Mouse (Mus musculus) left cerebral cortex, postnatal 10 days (tissue): ENCODE results near the gene Trir. TPM values are rescaled to one million over a fixed set of nuclear protein-coding genes. Genes with fewer than 3 reads are reported as not detected.

Experiments
- DNase-seq, 2 experiments: peaks; one replicate each; pipeline ENCODE4 v3.0.0; 2021 to 2022; ENCODE audit warnings: low spot score in 2 of 2, mixed read lengths in 1 of 2; ENCODE audit errors: extremely low spot score in 1 of 2
- intact Hi-C: fragments of 180-260 bp; cut with DNase I; formaldehyde crosslinking; loops from one replicate; pipeline ENCODE4 v1.15.1; 2025
- total RNA-seq, 2 experiments: library from RNA; stranded (reverse); gene quantifications; 2 replicates each; pipeline ENCODE4 v1.2.3; 2021

The Trir gene
- total RNA-seq, 2 experiments from 2014 or later: 139 to 145 TPM

DNA sequence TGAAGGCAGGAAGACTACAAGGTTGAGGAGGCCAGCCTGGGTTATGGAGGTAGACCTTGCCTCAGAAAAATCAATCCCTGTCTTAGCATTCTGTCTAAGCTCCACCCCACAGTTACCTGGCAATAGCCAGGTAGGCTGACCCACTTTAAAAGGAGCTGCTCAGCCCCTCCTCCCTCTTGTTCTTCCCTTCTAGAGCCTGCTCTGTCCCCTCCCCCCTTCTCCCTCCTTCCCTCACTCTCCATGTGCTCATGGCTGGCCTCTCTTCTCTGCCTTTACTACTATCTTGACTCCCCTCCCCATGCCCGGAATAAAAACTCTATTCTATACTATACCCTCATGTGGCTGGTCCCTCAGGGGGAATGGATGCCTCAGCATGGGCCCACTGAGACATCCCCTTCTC lies 7.2 kb downstream of the Trir start:
- DNase-seq: no peak
- intact Hi-C loops: loop anchor here (5.0 kb wide), 1 partner anchor 62 kb away; no protein-coding TSS in a partner anchor

DNA sequence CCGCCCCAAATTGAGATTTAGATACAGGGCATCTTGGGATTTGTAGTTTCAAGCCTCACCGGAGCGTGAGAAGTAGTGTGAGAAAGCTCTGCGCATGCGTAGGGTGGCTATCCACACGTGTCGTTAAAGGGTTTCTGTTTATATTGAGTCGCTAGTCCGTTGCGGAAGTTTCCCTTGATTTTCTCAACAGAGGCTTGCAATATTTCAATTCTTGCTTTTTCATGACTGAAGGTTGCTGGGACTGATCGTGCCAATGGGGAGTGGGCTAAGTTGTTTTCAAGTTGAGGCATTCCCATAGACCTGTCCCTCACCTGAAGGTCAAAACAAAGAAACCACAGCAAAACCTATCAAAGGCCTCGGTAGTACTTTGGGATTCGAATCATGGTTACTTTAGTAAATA lies 8.1 kb downstream of the Trir start:
- peak; percentile 64 to 88 for DNase-seq
- intact Hi-C loops: loop anchor here (5.0 kb wide), 1 partner anchor 62 kb away; no protein-coding TSS in a partner anchor

DNA sequence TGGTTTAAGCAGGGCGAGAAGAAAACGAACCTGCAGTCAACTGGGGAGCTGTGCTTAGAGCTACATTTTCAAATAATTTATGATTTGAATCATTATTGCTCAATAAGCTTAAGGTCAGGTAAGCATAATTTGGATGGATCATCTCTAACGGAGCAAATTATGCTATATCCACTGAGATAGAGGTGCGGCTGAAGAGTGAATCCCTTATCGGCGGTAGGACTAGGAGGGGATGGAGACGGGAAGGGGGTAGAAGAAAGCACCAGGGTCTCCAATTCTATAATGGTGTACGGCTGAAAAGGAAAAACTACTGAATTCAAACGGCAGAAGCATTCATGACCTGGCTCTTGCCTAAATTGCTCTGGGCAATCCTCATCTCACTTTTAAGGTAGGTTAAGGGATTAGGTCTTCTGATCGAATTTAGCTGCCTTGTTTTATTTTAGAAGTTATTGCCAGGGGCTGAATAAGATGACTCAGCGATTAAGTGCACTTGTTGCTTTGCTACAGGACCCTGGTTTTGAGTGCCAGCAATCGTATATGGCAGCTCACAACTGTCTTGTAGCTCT lies 8.6 kb downstream of the Trir start:
- intact Hi-C loops: no loop called here
- DNase-seq: no peak

DNA sequence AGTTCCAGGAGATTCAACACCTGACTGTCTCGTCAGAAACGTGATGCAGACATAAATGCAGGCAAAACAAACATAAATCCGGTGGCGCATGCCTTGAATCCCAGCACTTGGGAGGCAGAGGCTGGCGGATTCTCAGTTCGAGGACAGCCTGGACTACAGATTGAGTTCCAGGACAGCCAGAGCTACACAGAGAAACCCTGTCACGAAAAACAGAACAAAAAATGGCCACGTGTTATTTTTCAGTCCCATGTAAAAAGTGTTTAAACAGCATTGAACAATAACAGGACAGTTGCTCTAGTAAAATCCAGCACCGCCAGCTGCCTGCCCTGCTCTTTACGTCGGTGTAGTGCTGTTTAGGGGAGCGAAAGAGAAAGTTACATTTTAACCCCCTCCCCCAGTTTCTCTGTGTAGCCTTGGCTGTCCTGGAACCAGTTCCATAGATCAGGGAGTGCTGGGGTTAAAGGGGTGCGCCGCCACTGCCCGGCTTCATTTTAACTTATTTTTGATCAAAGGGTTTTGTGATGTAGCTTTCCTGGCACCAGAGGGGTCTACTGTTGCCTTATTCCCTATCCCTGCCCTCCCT lies 9.2 kb downstream of the Trir start:
- no peak for DNase-seq
- intact Hi-C loops: no loop called here

DNA sequence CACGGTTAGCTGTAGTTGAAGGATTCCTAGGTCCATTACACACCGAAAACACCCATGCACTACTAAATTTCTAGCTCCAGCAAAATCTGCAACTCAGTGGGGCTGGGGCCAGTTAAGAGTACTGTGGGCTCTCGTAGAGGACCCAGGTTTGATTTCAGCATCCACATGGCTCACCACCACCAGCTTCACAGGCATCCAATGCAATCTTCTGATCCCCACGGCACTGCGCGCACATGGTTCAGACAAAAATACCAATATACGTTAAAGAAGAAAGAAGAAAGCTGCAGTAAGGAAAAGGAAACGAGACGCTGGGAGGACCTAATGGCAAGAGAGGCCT lies 9.7 kb downstream of the Trir start:
- intact Hi-C loops: no loop called here
- DNase-seq: no peak

DNA sequence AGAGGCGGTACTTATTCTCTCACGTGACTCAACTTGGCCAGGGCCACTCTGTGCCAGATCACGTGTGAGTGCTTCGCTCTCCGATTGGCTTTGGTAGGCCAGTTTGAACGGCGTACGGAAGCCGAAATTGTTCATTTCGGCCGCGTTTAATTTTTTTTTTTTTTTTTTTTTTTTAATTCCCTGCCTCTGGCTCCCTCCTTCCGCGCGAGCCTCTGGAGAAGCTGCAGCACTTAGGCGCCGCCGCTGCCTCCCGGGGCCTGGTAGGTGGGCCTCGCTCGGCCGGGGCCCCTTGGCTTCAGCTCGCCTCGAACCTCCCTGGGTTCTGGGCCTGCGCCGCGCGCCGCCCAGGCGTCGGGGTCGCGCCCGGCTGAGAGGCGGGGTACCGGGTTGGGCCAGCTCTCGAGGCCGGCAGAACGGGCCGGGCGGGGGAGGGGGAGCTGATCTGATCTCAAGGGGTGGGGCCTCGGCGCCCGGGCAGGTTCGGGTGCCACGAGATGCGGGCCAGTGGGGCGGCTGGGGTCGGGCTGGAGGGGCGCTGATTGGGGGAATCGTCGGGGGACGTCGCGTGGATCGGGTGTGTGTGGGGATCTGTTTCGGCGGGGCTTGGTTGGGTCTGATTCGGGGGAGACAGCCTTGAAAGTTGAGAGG lies 10.2 kb downstream of the Trir start, which contains the start of gene Tnpo2:
Gene Tnpo2, plus strand, starts transcription at position 198 of the 648 bp plus-strand sequence.
- peak; percentile 93 to 94 for DNase-seq
- intact Hi-C loops: no loop called here

DNA sequence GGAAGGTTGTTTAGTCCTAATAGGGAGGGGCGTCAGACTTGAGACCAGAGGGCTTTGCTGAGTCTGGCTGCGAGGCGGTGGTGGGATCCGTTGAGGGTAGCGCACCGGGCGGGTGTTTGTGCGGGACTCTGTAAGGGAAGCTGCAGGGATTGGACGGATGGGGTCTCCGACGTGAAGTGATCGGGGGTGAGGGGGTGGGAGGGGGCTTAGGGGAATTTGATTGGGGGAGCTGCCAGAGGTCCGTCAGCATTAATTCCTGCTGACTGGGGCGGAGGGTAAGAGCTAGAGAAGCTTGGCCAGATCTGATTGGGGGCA lies 10.7 kb downstream of the Trir start:
- intact Hi-C loops: no loop called here
- DNase-seq: no peak

DNA sequence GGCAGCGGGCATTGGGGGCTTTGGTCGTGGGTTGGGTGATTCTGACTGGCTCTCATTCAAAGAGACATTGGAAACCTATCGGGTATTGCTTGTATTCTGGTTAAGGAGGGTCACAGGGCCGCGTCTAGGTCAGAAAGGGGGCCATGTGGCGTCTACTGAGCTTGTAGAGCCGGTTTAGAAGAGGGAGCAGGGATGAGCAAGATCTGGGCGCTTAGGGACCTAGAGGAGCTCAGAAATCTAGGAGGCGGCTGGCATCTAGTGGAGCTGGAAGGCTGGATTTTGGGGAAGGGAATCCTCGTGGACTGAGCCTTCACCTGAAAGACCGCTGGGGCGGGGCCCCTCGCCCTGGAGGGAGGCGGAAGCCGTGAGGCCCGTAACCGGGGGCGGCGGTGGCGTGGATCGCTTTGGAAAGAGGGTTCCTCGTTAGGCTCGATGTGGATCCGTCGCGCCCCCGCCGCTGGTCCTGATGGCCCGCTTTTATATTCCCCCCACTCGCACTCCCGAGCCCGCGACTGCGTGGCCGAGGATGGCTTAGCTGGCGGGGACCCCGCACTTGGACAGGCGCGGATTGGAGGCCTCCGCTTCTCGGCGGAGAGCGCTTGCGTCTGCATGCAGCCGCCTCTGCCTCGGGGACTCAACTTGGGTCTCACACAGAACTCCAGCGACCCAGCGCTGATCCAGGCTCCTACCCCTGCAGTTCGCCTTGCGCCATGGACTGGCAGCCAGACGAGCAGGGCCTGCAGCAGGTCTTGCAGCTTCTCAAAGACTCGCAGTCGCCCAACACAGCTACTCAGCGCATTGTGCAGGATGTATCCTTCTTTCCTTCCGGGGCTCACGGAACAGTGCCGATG lies 11.3 kb downstream of the Trir start:
- intact Hi-C loops: no loop called here
- peak in 1 of 2 experiments; percentile 71 for DNase-seq

DNA sequence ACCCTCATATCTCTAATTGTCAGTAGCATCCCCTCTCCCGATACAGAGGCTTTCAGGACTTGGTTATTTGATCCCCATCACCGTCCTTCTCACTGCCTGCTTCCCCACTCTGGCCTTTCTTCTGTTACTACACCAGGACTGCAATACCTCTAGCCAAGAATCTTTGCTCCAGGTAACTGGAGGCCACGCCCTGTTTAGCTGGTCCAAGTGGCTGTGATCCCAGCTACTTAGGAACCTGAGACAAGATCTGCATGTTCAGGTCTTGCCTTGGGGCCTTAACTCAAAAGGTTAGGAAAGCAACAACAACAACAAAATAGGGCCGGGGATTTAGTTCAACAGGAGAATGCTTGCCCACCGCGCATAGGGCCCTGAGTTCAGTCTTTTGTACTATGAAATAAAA lies 17.0 kb downstream of the Trir start:
- intact Hi-C loops: no loop called here
- no peak for DNase-seq

DNA sequence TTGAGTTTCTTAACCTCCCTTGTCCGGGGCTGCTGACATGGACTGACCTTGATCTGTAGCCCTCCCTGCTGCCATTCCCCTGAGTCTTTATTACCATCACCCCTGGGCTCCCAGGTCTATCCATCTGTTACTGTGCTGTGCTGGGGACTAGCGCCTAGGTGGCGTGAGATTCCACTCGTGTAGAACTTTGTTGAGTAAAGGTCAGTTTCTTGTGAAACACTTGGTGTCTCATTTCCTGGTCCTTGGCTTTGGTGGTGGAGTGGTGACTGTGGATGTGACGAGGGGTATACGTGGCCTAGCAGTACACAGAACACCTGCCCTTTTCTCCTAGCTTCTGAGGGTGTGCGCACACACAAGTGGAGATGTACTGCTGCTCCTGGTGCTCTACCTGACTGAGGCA lies 30.7 kb downstream of the Trir start:
- DNase-seq: no peak
- intact Hi-C loops: no loop called here

DNA sequence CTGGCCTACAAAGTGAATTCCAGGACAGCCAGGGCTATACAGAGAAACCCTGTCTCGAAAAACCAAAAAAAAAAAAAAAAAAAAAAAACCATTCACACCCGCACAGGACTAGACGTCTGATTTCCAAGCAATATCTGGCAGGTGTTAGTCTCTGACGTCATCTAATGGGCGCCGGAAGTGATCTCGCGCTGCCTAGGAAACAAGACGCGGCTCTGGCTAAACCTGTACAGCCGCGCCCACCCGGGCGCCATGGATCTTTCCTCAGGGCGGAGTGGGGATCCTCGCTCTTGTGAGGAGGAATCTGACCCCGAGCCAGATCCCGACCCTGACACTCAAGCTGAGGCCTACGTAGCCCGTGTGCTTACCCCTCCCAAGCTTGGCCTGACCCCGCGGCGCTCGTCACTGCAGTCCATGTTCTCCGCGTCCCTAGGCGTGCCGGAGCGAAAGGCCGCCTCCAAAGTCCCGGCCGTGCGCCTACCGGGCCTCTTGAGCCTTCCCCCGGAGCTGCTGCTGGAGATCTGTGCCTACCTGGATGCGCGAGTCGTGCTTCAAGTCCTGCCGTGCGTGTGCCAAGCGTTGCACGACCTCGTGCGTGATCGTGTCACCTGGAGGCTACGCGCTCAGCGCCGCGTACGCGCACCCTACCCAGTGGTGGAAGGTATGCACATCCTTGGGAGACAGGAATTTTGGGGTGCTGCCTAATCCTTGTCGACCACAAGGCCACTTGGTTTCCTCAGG lies 33.4 kb downstream of the Trir start, which contains the start of gene Fbxw9:
Gene Fbxw9, plus strand, starts transcription at position 177 of the 738 bp plus-strand sequence.
- DNase-seq: peak; percentile 92 to 94
- intact Hi-C loops: no loop called here

DNA sequence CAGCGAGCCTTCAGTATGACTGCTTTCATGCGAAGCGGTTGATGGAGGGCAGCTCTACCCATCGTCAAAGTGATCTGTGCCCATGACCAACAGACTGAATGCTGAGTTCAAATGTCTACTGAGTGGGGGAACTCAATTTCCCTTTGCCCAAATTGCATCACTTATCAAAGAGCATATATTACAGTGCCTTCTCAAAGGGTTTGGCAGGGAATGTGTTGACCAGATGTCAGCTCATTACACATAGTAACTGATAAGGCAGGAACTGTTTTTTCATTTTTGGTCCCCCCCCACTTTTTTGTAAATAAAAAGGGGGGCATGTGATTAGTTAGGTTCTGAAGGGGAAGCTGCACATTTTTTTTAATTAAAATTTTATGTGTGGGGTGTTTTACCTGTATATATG lies 36.0 kb downstream of the Trir start:
- no peak for DNase-seq
- intact Hi-C loops: no loop called here

DNA sequence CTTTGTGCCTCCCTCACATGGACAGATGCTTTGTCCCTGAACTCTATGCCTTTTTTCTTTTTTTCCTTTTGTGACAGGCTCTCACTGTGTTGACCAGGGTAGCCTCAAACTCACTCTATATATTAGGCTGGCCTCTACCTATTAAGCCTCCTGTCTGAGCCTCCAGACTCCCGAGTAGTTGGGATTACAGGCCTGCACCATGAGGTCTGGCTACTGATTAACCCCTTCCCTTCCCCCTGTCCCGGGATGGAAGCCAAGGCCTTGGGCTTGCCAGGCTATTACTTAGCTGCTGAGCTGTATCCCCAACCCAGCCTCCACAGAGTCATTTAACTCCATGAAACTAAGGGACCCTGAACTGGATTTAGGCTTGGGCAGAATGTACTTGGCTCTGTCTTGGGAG lies 38.6 kb downstream of the Trir start:
- intact Hi-C loops: no loop called here
- no peak for DNase-seq

DNA sequence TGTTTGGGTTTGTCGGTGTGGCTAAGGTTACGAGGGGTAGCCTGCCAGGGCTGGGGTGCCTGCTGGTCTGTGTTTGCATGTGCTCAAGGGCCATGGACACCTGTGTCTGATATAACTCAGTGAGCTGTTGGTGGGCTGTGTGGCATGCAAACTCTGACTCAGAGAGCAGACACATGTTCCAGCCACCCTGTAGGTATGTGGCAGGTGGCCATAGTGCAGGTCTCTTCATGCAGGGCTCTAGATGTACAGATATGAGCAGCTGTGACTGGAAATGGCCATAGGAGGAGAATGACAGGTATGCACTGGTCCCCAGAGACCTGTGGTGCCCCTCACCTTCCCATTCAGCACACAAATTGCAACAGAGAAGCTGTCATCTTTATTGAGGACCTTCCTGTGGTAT lies 40.5 kb downstream of the Trir start:
- intact Hi-C loops: no loop called here
- no peak for DNase-seq

DNA sequence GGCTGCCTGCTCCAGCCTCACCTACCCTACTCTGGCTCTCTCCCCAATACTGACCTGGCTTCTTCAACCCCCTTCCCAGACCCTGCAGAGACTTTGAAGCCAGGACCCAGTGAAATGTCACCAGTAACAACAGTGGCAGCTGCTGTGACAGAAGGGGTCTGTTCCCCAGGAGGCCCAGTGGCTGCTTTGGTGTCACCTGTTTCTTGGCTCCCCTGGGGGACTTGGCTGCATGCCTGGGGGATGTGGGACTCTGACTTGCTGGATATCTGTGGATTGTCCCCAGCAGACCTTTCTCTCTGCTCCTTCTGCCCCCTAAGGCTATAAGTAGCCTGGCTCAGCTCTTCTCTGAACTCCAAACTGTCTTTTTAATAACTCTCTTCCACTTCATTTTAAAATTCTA lies 41.4 kb downstream of the Trir start, which contains the start of gene Gm5741:
Gene Gm5741, minus strand, starts transcription at position 1 of the 400 bp plus-strand sequence.
- DNase-seq: no peak
- intact Hi-C loops: no loop called here

DNA sequence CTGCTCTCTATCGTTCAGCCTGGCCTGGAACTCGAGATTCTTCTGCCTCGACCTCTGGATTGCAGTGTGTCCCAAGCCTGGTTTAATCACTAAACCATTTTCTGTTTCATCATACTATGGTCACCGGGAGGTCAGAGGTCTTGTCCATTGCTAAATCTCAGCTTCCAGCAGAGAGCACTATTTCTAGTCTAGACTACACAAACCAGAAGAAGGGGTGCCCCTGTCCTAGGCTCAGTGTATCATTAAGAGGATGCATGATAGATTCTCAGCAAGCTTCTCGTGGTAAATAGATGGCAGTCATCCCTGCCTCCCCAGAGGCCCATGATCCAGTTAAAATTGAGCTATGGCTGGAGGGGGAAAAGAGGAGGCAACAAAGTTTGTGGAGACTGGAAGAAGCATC lies 44.4 kb downstream of the Trir start:
- DNase-seq: no peak
- intact Hi-C loops: no loop called here

DNA sequence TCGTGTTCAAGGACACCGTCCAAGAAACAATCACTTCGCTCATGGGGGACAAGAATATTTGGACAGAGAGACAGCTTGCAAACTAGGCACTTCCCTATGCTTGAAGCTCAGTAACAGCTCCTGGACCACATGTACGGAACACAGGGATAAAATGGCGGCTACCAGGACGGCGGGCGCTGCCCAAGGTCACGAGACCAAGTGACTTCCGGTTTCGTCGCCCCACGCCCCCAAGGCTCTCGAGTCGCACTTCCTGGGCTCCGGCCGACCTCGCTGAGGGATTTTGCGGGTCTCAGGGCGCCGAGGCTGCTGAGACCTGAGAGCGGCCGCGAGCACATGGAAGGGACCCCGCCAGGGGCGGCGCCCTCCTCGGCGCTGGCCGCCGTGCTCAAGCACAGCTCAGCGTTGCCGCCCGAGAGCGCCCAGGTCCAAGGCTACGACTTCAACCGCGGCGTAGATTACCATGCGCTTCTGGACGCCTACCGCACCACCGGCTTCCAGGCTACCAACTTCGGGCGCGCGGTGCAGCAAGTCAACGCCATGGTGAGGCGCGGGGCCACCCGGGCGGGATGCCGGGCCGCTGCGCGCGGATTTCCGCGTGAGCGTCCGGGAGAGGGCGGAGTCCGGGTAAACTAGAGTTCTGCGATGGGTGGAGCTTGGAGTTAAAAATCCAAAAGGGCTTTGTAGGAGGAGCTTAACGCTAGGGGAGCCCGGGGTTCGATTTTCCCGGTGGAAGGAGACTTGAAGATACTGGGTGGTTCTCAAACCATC lies 45.1 kb downstream of the Trir start, which contains the start of gene Dhps:
Gene Dhps, plus strand, starts transcription at position 244 of the 768 bp plus-strand sequence.
- peak; percentile 94 for DNase-seq
- intact Hi-C loops: no loop called here

DNA sequence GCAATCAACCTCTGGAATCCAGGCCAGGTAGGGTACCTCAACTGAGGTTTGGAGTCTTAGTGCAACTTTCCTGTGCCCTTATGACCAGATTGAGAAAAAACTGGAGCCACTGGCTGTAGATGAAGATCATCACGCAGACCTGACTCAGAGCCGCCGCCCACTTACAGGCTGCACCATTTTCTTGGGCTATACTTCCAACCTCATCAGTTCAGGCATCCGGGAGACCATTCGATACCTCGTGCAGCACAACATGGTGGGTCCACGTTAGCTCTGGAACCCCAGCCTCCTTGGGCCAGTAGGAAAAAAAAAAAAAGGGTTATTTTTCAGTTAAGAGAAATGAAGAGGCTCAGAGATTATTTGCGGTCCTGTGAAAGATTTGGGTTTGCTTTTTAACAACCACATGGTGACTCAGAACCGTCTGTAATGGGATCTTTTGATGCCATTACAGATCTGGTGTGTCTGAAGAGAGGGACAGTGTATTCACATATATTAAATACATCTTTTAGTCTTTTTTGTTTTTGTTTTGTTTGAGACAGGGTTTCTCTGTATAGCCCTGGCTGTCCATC lies 45.8 kb downstream of the Trir start:
- no peak for DNase-seq
- intact Hi-C loops: no loop called here
